Mouse (Mus musculus) Patski (cell line): ENCODE results near the gene Nup85. TPM values are rescaled to one million over a fixed set of nuclear protein-coding genes. Genes with fewer than 3 reads are reported as not detected.

Experiments
- ATAC-seq: fragments of 100-300 bp; one replicate; pipeline ENCODE4 v1.8.0; 2021
- CTCF ChIA-PET: fragments of 350-600 bp; sonication (Branson Sonifier 250); formaldehyde crosslinking; loops from one replicate; lab custom pipeline; 2022; ENCODE audit warnings: inconsistent platforms; lab: Charles Lee
- POLR2A ChIA-PET: fragments of 350-600 bp; sonication (Branson Sonifier 250); formaldehyde crosslinking; loops from one replicate; lab custom pipeline; 2022; ENCODE audit warnings: antibody characterized with exemption, inconsistent platforms; lab: Charles Lee
- DNase-seq: peaks from one replicate; pipeline ENCODE4 v3.0.0-alpha.2; 2011; ENCODE audit warnings: low read depth, low spot score
- H3K27me3 ChIP-seq: fragments of 371-371 bp; one replicate; pipeline ENCODE4 v1.5.1; 2021
- CTCF ChIP-seq: fragments of 100-300 bp; IDR thresholded peaks from one replicate; pipeline ENCODE4 v1.5.1; 2021
- in situ Hi-C: fragments of 300-500 bp; cut with MboI; formaldehyde crosslinking; loops from 3 replicates; pipeline ENCODE4 v1.11.1; 2018; ENCODE audit warnings: low pct_unique_long_range_greater_than_20kb, mixed read lengths
- polyA plus RNA-seq: library from polyadenylated mRNA; unstranded; gene quantifications from one replicate; pipeline ENCODE4 v1.2.3, GENCODE M21; 2021

Nup85 gene
- polyA plus RNA-seq, 1 experiment from 2014 or later = 78.9 TPM

DNA sequence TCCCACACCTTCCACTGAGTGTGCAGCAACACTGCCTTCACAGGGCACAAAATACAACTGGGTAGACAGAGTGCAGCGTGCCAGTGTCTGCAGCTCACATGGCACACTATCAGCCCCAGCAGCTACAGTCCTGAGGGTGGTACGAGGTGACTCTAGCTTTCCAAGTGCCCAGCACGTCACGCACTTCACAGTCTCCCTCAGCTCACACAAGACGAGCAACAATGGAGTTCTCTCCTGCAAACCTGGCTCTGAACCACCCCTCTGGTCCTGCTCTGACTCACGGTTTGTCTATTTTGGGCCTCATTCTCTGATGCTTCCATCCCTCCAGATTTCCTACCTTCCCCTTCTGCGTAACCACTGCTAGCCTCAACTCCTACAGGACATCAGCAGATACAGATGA, 35.5 kb downstream of the Nup85 start:
- ChIA-PET POLR2A (no interaction called here), CTCF (no interaction called here)
- in situ Hi-C loops = no loop called here
- no peak for TF ChIP-seq CTCF
- DNase-seq (no peak), ATAC-seq (no peak)
- no peaks in the 10 kb centered on the region for H3K27me3 ChIP-seq

GRCm38 (mm10) chr11:115600743-115601142, 36.5 kb downstream of the Nup85 start:
- ATAC-seq (no peak), DNase-seq (no peak)
- CTCF ChIA-PET = no interaction called here
- in situ Hi-C loops = no loop called here
- TF ChIP-seq CTCF = no peak
- no peaks in the 10 kb centered on the region for H3K27me3 ChIP-seq
- POLR2A ChIA-PET = no interaction called here

GRCm38 (mm10) chr11:115601174-115601573, 36.9 kb downstream of the Nup85 start:
- in situ Hi-C loops = no loop called here
- H3K27me3 ChIP-seq = no peaks in the 10 kb centered on the region
- ChIA-PET CTCF (no interaction called here), POLR2A (no interaction called here)
- no peak for TF ChIP-seq CTCF
- ATAC-seq = no peak
- no peak for DNase-seq

GRCm38 (mm10) chr11:115603128-115603475, 38.9 kb downstream of the Nup85 start:
- in situ Hi-C loops = no loop called here
- ChIA-PET CTCF (no interaction called here), POLR2A (interaction anchor here (1.1 kb wide), 1 partner anchor 10 kb away, joined by 4 read pairs; the partner anchor contains the start of gene Mif4gd)
- TF ChIP-seq CTCF = no peak
- DNase-seq = no peak
- ATAC-seq = no peak
- no peaks in the 10 kb centered on the region for H3K27me3 ChIP-seq

- ATAC-seq (peak; percentile 80), DNase-seq (no peak)
- in situ Hi-C loops = no loop called here
- no peak for TF ChIP-seq CTCF
- ChIA-PET CTCF (no interaction called here), POLR2A (interaction anchor here (0.6 to 1.1 kb wide), 4 partner anchors 9 to 54 kb away, joined by 3 to 4 read pairs (median 4); partner anchors contain the start of gene Mif4gd)
- H3K27me3 ChIP-seq = no peaks in the 10 kb centered on the region
Observed at GRCm38 (mm10) chr11:115603476-115604303, 39.5 kb downstream of the Nup85 start, which contains the start of the genes Mrps7 and Gga3. TSS of gene Mrps7 (plus strand) at chr11:115603925. TSS of gene Gga3 (minus strand) at chr11:115604051.

DNA sequence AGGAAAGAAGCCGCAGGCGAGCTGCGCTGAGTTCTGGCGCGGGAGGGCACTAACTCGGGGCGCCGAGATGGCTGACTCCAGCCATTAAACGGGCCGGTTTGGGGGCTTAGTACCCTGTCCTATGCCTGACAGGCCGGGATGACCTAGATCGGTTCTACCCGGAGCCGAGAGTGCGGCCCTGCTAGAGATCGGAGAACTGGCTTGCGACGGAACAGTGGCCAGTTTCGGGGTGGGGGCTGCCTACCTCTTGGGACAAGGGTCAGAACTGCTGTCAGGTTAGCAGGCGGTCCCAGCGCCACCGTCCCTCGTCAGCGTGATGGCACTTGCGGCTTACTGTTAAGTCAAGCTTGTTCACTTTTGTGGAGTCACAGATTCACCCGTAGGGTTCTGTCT, 40.1 kb downstream of the Nup85 start:
- CTCF ChIA-PET = no interaction called here
- DNase-seq = no peak
- peak; percentile 3 for ATAC-seq
- no peak for TF ChIP-seq CTCF
- no peaks in the 10 kb centered on the region for H3K27me3 ChIP-seq
- in situ Hi-C loops = no loop called here
- POLR2A ChIA-PET = interaction anchor here (0.6 to 1.1 kb wide), 3 partner anchors 9 to 54 kb away, joined by 3 to 4 read pairs (median 4); partner anchors contain the start of gene Mif4gd

GRCm38 (mm10) chr11:115606733-115607132, 42.5 kb downstream of the Nup85 start:
- POLR2A ChIA-PET = no interaction called here
- in situ Hi-C loops = no loop called here
- DNase-seq (no peak), ATAC-seq (no peak)
- H3K27me3 ChIP-seq = no peaks in the 10 kb centered on the region
- CTCF ChIA-PET = no interaction called here
- no peak for TF ChIP-seq CTCF

DNA sequence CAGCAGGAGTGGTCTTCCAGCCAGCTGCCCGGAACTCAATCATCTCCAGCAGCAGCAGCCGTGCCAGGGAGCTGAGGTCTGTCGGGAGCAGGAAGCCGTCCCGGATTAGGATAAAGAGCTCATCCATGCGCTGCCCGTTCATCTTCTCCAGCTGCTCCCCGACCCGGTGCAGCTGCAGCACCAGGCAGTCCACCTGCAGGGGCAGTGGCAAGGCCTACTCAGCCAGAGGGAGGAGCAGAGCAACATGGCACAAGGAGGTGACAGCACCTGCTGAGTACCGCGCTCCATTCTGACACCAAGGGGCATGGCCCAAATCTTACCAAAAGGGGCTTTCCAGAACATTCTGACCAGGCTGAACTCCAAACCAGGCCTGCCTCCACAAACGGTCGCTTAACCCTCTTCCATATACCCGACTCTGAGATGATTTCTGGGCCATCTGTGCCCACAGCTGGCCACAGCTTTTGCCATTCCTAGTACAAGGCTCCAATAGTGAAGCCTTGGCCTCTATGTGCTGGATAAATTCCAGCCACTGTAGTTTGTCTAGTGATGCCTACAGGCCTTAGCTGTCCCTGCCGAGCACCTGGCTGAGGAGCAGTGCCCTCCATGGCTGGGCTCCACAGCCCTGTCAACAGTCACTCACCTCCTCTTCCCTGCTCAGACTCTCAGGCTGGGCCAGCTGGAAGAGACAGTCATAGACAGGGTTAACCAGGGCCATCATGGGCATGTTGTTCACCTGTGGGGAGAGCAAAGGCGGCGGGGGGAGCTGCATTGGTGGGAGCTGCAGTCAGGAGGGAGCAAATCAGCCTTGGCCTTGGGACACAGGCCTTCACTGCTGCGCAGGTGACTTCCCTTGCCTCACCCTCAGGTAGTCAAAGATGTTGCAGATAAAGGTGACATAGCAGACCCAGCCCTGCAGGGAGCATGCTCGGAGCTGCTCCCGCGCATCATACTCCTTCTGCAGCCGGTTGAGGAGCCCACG, 44.5 kb downstream of the Nup85 start:
- TF ChIP-seq CTCF = no peak

GRCm38 (mm10) chr11:115609576-115609975, 45.3 kb downstream of the Nup85 start:
- no peaks in the 10 kb centered on the region for H3K27me3 ChIP-seq
- no peak for ATAC-seq
- ChIA-PET POLR2A (no interaction called here), CTCF (no interaction called here)
- in situ Hi-C loops = no loop called here
- no peak for TF ChIP-seq CTCF
- no peak for DNase-seq

More for the DNA sequence above, 44.5 kb downstream of the Nup85 start:
- no peak for DNase-seq
- no peaks in the 10 kb centered on the region for H3K27me3 ChIP-seq
- in situ Hi-C loops = no loop called here
- ChIA-PET POLR2A (interaction anchor here (0.6 kb wide), 1 partner anchor 134 kb away, joined by 5 read pairs; no protein-coding TSS in a partner anchor), CTCF (no interaction called here)
- ATAC-seq = no peak

GRCm38 (mm10) chr11:115611173-115611572, 46.9 kb downstream of the Nup85 start:
- H3K27me3 ChIP-seq = no peaks in the 10 kb centered on the region
- POLR2A ChIA-PET = interaction anchor here (0.7 to 0.8 kb wide), 2 partner anchors 18 to 134 kb away, joined by 5 to 6 read pairs; no protein-coding TSS in a partner anchor
- DNase-seq = no peak
- no peak for TF ChIP-seq CTCF
- ATAC-seq = no peak
- CTCF ChIA-PET = interaction anchor here (0.6 to 1.2 kb wide), 2 partner anchors 19 to 303 kb away, joined by 3 to 4 read pairs; no protein-coding TSS in a partner anchor
- in situ Hi-C loops = no loop called here
